Mouse (Mus musculus): ENCODE data around the gene Mier2. TPM values are rescaled to one million over a fixed set of nuclear protein-coding genes. Genes with fewer than 3 reads are reported as not detected.

Gene Mier2
- polyA plus RNA-seq, 1 experiment from 2014 or later = 53.5 TPM

DNA sequence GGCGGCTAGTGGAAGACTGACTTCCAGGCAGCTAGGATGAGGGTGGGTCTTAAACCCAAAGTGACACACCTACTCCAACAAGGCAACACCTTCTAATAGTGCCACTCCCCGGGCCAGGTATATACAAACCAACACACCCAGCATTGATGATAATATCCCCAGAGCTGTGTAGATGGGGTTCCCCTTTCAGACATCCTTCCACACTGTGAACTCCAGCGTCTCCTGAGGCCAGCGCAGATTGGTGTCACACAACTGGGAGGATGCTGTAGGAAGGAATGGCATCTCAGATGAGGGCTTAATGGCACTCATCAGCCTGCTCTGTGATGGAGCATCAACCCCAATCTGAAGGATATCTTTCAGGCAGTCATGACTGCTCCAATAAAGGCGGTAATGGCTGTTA is 2.5 kb upstream of the Mier2 start:
- ATAC-seq (ENCODE audit: low FRiP score) (no peak), DNase-seq (ENCODE audit: low spot score) (no peak)
- WGBS = 96% methylated on average over 5 of the region's 5 CpGs
- Histone ChIP-seq H3K36me3 (replicated peaks; ENCODE audit: control insufficient read depth, insufficient read depth) (no peaks in the 10 kb centered on the region), H3K27ac (no peak overlapping the region), H3K27me3 (ENCODE audit: control insufficient read depth, insufficient read depth, low read length) (no peaks in the 10 kb centered on the region), H3K9ac (no peak overlapping the region), H3K4me2 (replicated peaks) (no peak overlapping the region), H3K4me3 (replicated peaks; ENCODE audit: low read length) (no peak overlapping the region), H3K4me1 (replicated peaks; ENCODE audit: control insufficient read depth, insufficient read depth, low read length) (peaks cover 16% of the 10 kb centered on the region), H3K9me3 (ENCODE audit: control insufficient read depth, low read length) (no peaks in the 10 kb centered on the region)

DNA sequence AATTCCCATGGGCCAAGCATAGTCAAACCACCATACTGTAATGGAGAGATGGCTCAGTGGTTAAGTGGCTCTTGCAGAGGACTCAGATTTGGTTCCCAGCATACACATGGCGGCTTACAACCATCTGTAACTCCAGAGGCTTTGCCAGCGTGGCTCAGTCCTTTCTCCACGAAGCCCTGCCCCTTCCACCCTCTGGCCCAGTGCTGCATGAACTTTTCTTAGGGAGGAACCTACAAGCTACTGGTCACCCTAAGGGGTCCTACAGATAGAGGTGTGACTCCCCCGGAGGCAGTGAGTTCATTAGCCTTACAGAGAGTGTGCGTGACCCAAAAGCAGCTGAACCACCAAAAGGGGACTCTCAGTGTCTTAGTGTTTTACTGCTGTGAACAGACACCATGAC is 2.0 kb upstream of the Mier2 start:
- no peak for DNase-seq (ENCODE audit: low spot score)
- H3K27me3 ChIP-seq (ENCODE audit: control insufficient read depth, insufficient read depth, low read length) = no peaks in the 10 kb centered on the region
- peaks cover 19% of the 10 kb centered on the region for H3K4me1 ChIP-seq (replicated peaks; ENCODE audit: control insufficient read depth, insufficient read depth, low read length)
- no peak overlapping the region for H3K4me3 ChIP-seq (replicated peaks; ENCODE audit: low read length)
- H3K9ac ChIP-seq = no peak overlapping the region
- no peak for ATAC-seq (ENCODE audit: low FRiP score)
- no peak overlapping the region for H3K4me2 ChIP-seq (replicated peaks)
- H3K9me3 ChIP-seq (ENCODE audit: control insufficient read depth, low read length) = no peaks in the 10 kb centered on the region
- WGBS = 89% methylated on average over 5 of the region's 5 CpGs
- no peak overlapping the region for H3K27ac ChIP-seq
- no peaks in the 10 kb centered on the region for H3K36me3 ChIP-seq (replicated peaks; ENCODE audit: control insufficient read depth, insufficient read depth)

DNA sequence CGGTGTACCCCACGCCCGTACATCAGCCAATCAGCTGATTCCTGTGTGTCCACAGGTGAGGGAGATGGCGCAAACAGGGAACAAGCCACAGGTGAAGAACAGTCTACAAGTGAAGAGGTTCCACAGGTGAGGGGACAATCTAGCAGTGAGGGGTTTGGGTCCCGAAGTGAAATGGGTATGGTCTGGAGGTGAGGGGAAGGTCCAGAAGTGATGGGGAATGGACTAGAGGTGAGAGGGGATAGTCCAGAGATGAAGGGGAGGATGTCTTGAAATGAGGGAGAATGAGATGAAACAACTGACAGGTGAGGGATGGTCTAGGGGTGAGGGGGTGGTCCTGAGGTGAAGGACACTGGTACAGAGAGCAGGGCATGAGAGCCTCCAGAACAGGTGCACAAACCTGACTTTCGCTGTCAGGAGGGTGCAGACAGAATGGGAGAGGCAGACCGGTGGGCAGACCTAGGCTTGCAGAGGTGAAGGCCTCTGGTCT is 282 bp upstream of the Mier2 start:
- 27% methylated on average over 7 of the region's 7 CpGs for WGBS
- Histone ChIP-seq H3K4me2 (replicated peaks) (peak overlapping the region; percentile 93), H3K27ac (no peak overlapping the region), H3K27me3 (ENCODE audit: control insufficient read depth, insufficient read depth, low read length) (no peaks in the 10 kb centered on the region), H3K9me3 (ENCODE audit: control insufficient read depth, low read length) (no peaks in the 10 kb centered on the region), H3K4me1 (replicated peaks; ENCODE audit: control insufficient read depth, insufficient read depth, low read length) (peaks cover 19% of the 10 kb centered on the region), H3K36me3 (replicated peaks; ENCODE audit: control insufficient read depth, insufficient read depth) (0 out of 2 replicates have a peak, but pooled peaks cover under 1% of the 10 kb centered on the region), H3K9ac (peak overlapping the region; percentile 93), H3K4me3 (replicated peaks; ENCODE audit: low read length) (peak overlapping the region; percentile 97)
- DNase-seq (ENCODE audit: low spot score) (no peak), ATAC-seq (ENCODE audit: low FRiP score) (no peak)

DNA sequence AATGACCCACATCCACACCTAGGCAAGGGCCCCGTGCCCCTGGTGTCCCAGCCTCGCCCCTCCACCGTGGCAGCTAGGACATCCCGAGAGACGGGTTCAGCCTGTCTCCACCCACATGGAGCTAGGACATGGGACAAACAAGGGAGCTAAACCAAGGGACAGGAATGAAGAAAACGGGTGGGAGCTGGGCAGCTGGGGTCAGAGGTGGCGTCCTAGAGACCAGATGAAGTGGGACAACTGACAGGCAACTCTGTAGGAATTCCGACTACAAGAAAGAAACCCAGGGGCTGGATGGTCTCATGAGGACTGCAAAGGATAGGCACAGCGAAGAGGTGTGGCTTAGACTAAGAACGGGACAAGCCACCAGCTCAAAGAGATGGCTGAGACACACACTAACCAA is 1.3 kb downstream of the Mier2 start:
- 28% methylated on average over 10 of the region's 10 CpGs for WGBS
- ATAC-seq (ENCODE audit: low FRiP score) = no peak
- H3K9ac ChIP-seq = peak overlapping the region; percentile 93

DNA sequence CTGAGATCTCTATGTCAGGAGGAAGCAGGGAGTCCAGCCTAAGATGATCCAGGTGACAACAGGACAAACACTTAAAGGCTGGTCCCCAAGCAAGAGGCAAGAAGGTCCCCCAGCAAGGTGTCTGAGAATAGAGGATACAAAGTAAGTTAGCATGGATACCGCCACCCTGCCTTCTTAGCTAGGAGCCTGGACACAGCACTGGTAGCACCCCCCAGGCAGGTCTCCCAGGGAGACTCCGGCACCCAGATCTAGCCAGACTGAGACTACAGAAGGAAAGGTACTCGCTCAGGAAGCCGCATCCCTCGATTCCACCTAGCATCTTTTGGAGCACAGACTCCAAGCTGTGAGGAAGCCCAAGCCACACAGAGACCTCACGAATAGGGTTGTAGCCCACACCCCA is 1.8 kb downstream of the Mier2 start:
- H3K27me3 ChIP-seq (ENCODE audit: control insufficient read depth, insufficient read depth, low read length) = no peaks in the 10 kb centered on the region
- peak overlapping the region; percentile 93 for H3K9ac ChIP-seq
- H3K4me3 ChIP-seq (replicated peaks; ENCODE audit: low read length) = peak overlapping the region; percentile 97; the same call in 1 of the 2 replicates
- WGBS = 93% methylated on average over 6 of the region's 6 CpGs
- no peak for ATAC-seq (ENCODE audit: low FRiP score)
- H3K4me1 ChIP-seq (replicated peaks; ENCODE audit: control insufficient read depth, insufficient read depth, low read length) = peaks cover 19% of the 10 kb centered on the region
- peak overlapping the region; percentile 93 for H3K4me2 ChIP-seq (replicated peaks)
- peaks cover 20% of the 10 kb centered on the region for H3K36me3 ChIP-seq (replicated peaks; ENCODE audit: control insufficient read depth, insufficient read depth)
- no peak for DNase-seq (ENCODE audit: low spot score)
- H3K9me3 ChIP-seq (ENCODE audit: control insufficient read depth, low read length) = no peaks in the 10 kb centered on the region
- H3K27ac ChIP-seq = no peak overlapping the region

More for the DNA sequence above, 1.3 kb downstream of the Mier2 start:
- peaks cover 15% of the 10 kb centered on the region for H3K36me3 ChIP-seq (replicated peaks; ENCODE audit: control insufficient read depth, insufficient read depth)
- peaks cover 19% of the 10 kb centered on the region for H3K4me1 ChIP-seq (replicated peaks; ENCODE audit: control insufficient read depth, insufficient read depth, low read length)
- no peaks in the 10 kb centered on the region for H3K27me3 ChIP-seq (ENCODE audit: control insufficient read depth, insufficient read depth, low read length)
- H3K4me2 ChIP-seq (replicated peaks) = peak overlapping the region; percentile 93
- peak overlapping the region; percentile 97 for H3K4me3 ChIP-seq (replicated peaks; ENCODE audit: low read length)
- no peak overlapping the region for H3K27ac ChIP-seq
- no peak for DNase-seq (ENCODE audit: low spot score)
- no peaks in the 10 kb centered on the region for H3K9me3 ChIP-seq (ENCODE audit: control insufficient read depth, low read length)

DNA sequence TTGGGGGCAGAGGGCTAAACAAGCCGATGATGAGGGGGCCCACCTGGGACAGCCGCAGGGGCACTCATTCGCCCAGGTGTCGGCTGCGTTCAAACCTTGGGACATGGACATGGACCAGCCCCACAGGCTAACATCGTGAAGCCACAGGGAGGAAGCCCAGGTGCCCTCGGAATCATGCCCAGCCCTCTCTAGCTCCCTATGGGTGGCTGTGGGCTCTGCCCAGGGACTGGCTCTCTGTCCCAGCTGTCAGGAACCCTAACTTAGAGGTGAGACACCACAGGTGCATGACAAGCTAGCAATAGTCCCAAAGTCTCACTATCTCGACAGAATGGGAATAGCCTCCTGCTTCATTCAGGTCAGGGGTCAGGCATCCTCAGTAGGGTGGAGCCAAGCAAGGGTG is 2.5 kb downstream of the Mier2 start:
- Histone ChIP-seq H3K4me2 (replicated peaks) (no peak overlapping the region), H3K4me3 (replicated peaks; ENCODE audit: low read length) (no peak overlapping the region), H3K36me3 (replicated peaks; ENCODE audit: control insufficient read depth, insufficient read depth) (peaks cover 26% of the 10 kb centered on the region), H3K27me3 (ENCODE audit: control insufficient read depth, insufficient read depth, low read length) (no peaks in the 10 kb centered on the region), H3K9me3 (ENCODE audit: control insufficient read depth, low read length) (no peaks in the 10 kb centered on the region), H3K9ac (no peak overlapping the region), H3K27ac (no peak overlapping the region), H3K4me1 (replicated peaks; ENCODE audit: control insufficient read depth, insufficient read depth, low read length) (peaks cover 19% of the 10 kb centered on the region)
- no peak for DNase-seq (ENCODE audit: low spot score)
- 89% methylated on average over 8 of the region's 8 CpGs for WGBS
- no peak for ATAC-seq (ENCODE audit: low FRiP score)

DNA sequence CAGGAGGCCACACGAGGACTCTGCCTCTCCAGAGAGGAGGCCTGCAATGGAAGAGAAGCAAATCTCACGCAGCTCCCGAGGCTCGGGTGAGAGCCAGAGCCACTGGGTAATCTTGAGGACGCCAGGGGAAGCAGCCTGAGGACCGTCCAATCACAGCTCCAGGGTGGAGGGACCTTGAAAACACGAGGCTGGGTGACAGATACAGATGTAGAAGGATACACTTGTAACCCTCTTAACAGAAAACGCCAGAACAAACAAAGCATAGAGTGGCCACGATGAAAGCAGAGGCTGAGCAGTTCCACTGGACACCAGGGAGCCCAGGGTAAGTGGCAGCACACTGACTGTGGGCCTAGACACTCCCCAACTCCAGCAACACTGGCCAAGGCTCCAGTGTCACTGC is 4.6 kb downstream of the Mier2 start:
- no peak overlapping the region for H3K4me2 ChIP-seq (replicated peaks)
- peaks cover 48% of the 10 kb centered on the region for H3K36me3 ChIP-seq (replicated peaks; ENCODE audit: control insufficient read depth, insufficient read depth)
- peaks cover 19% of the 10 kb centered on the region for H3K4me1 ChIP-seq (replicated peaks; ENCODE audit: control insufficient read depth, insufficient read depth, low read length)
- DNase-seq (ENCODE audit: low spot score) (no peak), ATAC-seq (ENCODE audit: low FRiP score) (no peak)
- whole genome bisulfite sequencing = 88% methylated on average over 9 of the region's 9 CpGs
- no peak overlapping the region for H3K27ac ChIP-seq
- H3K9me3 ChIP-seq (ENCODE audit: control insufficient read depth, low read length) = no peaks in the 10 kb centered on the region
- no peak overlapping the region for H3K4me3 ChIP-seq (replicated peaks; ENCODE audit: low read length)
- H3K9ac ChIP-seq = no peak overlapping the region
- H3K27me3 ChIP-seq (ENCODE audit: control insufficient read depth, insufficient read depth, low read length) = no peaks in the 10 kb centered on the region

DNA sequence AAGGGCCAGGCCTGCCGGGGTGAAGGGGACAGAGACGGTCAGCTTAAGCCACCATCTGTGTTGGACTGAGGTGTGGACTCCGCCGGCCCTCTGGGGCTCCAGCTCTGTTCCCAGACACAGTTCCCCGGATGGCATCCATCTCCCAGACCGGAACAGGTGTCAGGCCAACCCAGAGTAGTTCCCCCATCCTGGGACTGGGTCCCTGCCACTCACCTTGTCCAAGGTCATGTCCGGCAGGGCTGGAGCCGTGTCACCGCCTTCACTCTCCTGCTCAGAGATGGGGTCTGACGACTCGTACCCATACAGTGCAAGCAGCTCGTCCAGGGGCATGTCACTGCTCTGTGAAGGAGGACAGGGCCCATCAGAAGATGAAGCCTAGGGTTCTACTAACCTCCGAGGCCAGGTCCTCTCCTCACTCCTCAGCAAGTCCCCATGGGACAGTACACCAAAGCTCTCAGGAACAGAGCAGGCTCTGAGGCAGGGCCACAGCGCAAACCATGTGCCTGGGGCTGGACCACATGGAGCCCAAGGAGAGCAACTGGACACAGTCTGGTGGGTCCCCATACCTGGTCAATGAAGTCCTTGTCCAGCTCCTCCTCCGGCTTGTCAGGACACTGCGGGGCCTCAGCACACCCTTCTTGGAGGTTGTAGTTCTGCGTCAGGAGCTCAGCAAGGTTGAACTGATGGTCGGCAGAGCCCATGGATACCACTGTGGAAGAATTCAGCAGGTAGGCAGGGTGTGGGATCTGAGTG is 5.9 kb downstream of the Mier2 start:
- Histone ChIP-seq H3K4me2 (replicated peaks) (no peak overlapping the region), H3K9me3 (ENCODE audit: control insufficient read depth, low read length) (no peaks in the 10 kb centered on the region), H3K27me3 (ENCODE audit: control insufficient read depth, insufficient read depth, low read length) (no peaks in the 10 kb centered on the region), H3K4me3 (replicated peaks; ENCODE audit: low read length) (no peak overlapping the region), H3K9ac (no peak overlapping the region), H3K4me1 (replicated peaks; ENCODE audit: control insufficient read depth, insufficient read depth, low read length) (peaks cover 19% of the 10 kb centered on the region), H3K27ac (no peak overlapping the region), H3K36me3 (replicated peaks; ENCODE audit: control insufficient read depth, insufficient read depth) (peaks cover 60% of the 10 kb centered on the region)
- ATAC-seq (ENCODE audit: low FRiP score) = no peak
- 96% methylated on average over 18 of the region's 18 CpGs for WGBS
- no peak for DNase-seq (ENCODE audit: low spot score)

DNA sequence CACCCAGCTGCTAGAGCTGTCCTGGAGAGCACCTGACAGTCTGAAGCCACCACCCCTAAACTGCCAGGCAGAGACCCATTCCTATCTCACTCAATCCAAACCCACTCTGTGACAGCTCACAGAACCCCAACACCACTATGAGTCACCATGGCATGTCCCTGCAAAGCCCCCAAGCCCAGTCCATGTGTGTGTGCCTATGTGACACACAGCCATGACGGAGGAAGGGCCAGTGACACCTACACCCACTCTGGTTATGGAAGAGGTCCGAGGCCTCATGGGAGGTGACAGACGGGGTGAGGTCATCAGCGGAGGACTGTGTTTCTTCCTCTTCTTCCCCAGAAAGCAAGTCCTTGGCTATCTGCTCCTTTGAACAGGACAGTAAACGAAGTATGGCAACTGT is 6.5 kb downstream of the Mier2 start:
- Histone ChIP-seq H3K4me3 (replicated peaks; ENCODE audit: low read length) (no peak overlapping the region), H3K36me3 (replicated peaks; ENCODE audit: control insufficient read depth, insufficient read depth) (peaks cover 66% of the 10 kb centered on the region), H3K9me3 (ENCODE audit: control insufficient read depth, low read length) (no peaks in the 10 kb centered on the region), H3K9ac (no peak overlapping the region), H3K27ac (no peak overlapping the region), H3K27me3 (ENCODE audit: control insufficient read depth, insufficient read depth, low read length) (no peaks in the 10 kb centered on the region), H3K4me1 (replicated peaks; ENCODE audit: control insufficient read depth, insufficient read depth, low read length) (peaks cover 13% of the 10 kb centered on the region), H3K4me2 (replicated peaks) (no peak overlapping the region)
- DNase-seq (ENCODE audit: low spot score) = no peak
- 98% methylated on average over 5 of the region's 5 CpGs for WGBS
- no peak for ATAC-seq (ENCODE audit: low FRiP score)
